Mouse (Mus musculus) Patski (cell line): ENCODE measurements around the gene Gm49711. TPM values are rescaled to one million over a fixed set of nuclear protein-coding genes. Genes with fewer than 3 reads are reported as not detected.
"Not testable (repeated sequence)": the region's sequence is repeated elsewhere in the genome, so short reads cannot be mapped to it uniquely, and the experiment has no call there.

Source experiments
- ATAC-seq: fragments of 100-300 bp; one replicate; pipeline ENCODE4 v1.8.0; 2021
- CTCF ChIA-PET: fragments of 350-600 bp; sonication (Branson Sonifier 250); formaldehyde crosslinking; loops from one replicate; lab custom pipeline; 2022; ENCODE audit warnings: inconsistent platforms; lab: Charles Lee
- POLR2A ChIA-PET: fragments of 350-600 bp; sonication (Branson Sonifier 250); formaldehyde crosslinking; loops from one replicate; lab custom pipeline; 2022; ENCODE audit warnings: antibody characterized with exemption, inconsistent platforms; lab: Charles Lee
- DNase-seq: peaks from one replicate; pipeline ENCODE4 v3.0.0-alpha.2; 2011; ENCODE audit warnings: low read depth, low spot score
- H3K27me3 ChIP-seq: fragments of 371-371 bp; one replicate; pipeline ENCODE4 v1.5.1; 2021
- CTCF ChIP-seq: fragments of 100-300 bp; IDR thresholded peaks from one replicate; pipeline ENCODE4 v1.5.1; 2021
- in situ Hi-C: fragments of 300-500 bp; cut with MboI; formaldehyde crosslinking; loops from 3 replicates; pipeline ENCODE4 v1.11.1; 2018; ENCODE audit warnings: low pct_unique_long_range_greater_than_20kb, mixed read lengths
- polyA plus RNA-seq: library from polyadenylated mRNA; unstranded; gene quantifications from one replicate; pipeline ENCODE4 v1.2.3, GENCODE M21; 2021

The Gm49711 gene
- polyA plus RNA-seq, 1 experiment from 2014 or later, result 0.06 TPM

DNA sequence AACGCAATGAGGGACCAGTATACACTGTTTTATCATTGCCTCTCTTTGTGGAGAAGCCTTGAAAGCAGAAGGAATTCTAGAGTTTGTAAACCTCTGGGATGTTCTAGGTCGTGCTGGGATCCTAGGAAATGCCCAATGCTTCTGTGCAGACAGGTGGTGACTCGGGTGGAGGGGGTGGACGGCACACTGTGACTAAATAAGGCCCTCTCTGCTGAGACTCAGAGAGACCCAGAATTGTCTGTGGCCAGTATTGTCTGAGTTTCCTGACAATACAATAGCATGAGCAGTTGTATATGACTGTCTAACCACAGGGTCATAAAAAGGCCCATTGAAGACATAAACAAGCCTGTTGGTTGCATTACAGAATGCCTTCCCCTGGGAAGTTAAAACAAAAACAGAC lies 105.4 kb downstream of the Gm49711 start:
- DNase-seq (no peak), ATAC-seq (no peak)
- H3K27me3 ChIP-seq, result no peaks in the 10 kb centered on the region
- in situ Hi-C loops, result no loop called here
- CTCF ChIA-PET, result no interaction called here
- POLR2A ChIA-PET, result no interaction called here
- TF ChIP-seq CTCF, result no peak

DNA sequence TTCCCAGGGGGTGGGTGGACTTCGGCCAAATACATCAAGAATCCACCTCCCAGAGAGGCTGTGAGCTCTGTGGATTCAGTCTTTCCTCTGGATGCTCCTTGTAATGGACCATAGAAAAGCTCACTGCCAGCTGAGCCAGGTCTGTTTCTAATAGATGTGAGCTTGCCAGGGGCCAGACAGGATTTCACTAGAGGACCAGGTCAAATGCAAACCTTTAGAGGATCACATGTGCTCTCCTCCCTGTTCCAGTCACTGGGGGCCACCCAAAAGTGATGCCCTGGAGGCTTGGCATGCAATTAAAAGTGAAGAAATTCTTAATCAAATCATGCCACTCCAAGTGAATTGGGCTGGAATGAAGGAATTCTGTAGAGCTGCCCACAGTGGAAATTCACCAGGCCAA lies 117.9 kb downstream of the Gm49711 start:
- in situ Hi-C loops, result no loop called here
- POLR2A ChIA-PET, result no interaction called here

DNA sequence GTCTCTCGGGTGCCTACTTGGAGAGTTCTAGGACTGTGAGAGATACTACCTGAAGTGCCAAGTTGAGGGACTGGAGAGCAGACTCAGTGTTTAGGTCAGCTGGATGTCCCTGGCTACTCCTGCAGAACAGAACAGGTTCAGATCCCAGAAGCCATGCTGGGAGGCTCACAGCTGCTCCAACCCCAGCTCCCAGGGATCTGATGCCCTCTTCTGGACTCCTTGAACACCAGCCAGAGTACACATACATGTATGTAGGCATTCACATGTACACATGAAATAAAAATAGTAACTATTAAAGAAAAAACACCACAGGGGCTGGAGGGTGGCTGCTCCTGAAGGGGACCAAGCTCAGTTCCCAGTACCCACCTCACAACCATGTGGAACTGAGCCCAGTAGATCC lies 119.6 kb downstream of the Gm49711 start:
- ChIA-PET POLR2A (interaction anchor here (0.7 to 0.8 kb wide), 2 partner anchors 17 to 110 kb away, joined by 3 read pairs; no protein-coding TSS in a partner anchor), CTCF (interaction anchor here (1.0 to 1.2 kb wide), 2 partner anchors 19 to 109 kb away, joined by 3 to 6 read pairs; no protein-coding TSS in a partner anchor)
- H3K27me3 ChIP-seq, result no peaks in the 10 kb centered on the region
- no peak for TF ChIP-seq CTCF
- DNase-seq (no peak), ATAC-seq (no peak)
- in situ Hi-C loops, result no loop called here

More for the DNA sequence above, 117.9 kb downstream of the Gm49711 start:
- H3K27me3 ChIP-seq, result no peaks in the 10 kb centered on the region
- DNase-seq (peak; percentile 79), ATAC-seq (peak; percentile 32)
- TF ChIP-seq CTCF, result no peak
- CTCF ChIA-PET, result interaction anchor here (1.0 to 1.7 kb wide), 5 partner anchors 9 to 62 kb away, joined by 3 to 5 read pairs (median 4); no protein-coding TSS in a partner anchor

DNA sequence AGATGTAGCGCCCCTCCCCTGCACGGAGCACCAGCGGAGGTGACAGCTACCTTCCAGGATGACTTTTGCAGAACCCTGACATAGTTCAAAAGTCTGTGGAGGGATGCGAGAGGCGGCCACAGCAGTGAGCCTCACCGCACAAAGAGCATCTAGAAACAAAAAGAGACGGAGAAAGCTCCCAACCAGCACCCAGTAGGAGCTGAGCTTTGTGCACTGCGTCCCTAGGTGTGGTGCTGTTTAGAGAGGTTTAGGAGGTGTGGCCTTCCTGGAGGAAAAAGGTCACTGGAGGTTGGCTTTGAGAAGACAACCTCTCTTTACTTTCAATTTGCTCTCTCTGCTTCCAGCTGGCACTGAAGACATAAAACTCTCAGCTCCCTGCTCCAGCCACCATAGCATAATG lies 121.2 kb downstream of the Gm49711 start:
- ATAC-seq (no peak), DNase-seq (no peak)
- no peaks in the 10 kb centered on the region for H3K27me3 ChIP-seq
- ChIA-PET POLR2A (interaction anchor here (0.6 kb wide), 1 partner anchor 32 kb away, joined by 4 read pairs; no protein-coding TSS in a partner anchor), CTCF (no interaction called here)
- TF ChIP-seq CTCF, result no peak
- in situ Hi-C loops, result no loop called here

DNA sequence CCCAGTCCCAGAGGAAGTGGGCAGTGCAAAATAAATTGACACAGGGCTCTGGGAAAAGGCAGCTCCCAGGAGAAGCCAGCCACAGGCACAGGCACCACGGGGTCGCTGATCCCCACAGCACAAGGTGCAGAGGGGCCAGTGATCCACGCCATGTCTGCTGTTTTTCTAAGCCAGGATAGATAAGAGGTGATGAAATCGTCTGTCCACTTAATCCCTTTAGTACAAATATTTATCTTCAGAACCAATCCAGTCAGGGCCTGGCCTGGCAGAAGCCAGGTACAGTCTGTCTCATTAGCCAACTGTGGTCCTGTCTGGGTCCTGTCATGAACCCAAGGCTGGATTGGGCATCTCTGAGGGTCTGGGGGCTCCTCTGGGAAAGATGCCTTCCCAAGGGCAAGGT lies 125.4 kb downstream of the Gm49711 start:
- no peak for ATAC-seq
- H3K27me3 ChIP-seq, result no peaks in the 10 kb centered on the region
- in situ Hi-C loops, result no loop called here
- no peak for DNase-seq
- CTCF ChIA-PET, result no interaction called here
- POLR2A ChIA-PET, result no interaction called here
- TF ChIP-seq CTCF, result no peak

DNA sequence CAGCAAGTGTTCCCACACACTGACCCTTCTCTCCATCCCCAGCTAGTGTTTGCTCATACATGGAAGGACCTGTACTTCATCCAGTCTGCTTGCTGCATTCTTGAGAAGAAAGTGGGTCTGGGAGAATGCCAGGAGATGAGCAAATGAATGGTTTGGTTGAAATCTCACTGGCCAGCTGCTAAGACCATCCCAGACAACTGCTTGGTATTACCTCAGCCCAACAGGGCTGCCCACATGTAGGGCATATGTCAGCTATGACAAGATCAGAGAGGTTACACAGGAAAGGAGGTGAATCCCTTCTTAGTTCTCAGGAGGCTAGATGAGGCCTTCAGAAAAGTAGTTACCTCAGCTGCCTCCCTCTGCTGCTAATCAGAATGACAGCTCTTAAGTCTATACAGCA lies 132.5 kb downstream of the Gm49711 start:
- no peak for TF ChIP-seq CTCF
- in situ Hi-C loops, result no loop called here
- ChIA-PET POLR2A (interaction anchor here (0.6 kb wide), 1 partner anchor 90 kb away, joined by 3 read pairs; no protein-coding TSS in a partner anchor), CTCF (interaction anchor here (0.9 to 1.3 kb wide), 2 partner anchors 9 to 46 kb away, joined by 3 read pairs; no protein-coding TSS in a partner anchor)
- H3K27me3 ChIP-seq, result no peaks in the 10 kb centered on the region
- DNase-seq (no peak), ATAC-seq (no peak)

DNA sequence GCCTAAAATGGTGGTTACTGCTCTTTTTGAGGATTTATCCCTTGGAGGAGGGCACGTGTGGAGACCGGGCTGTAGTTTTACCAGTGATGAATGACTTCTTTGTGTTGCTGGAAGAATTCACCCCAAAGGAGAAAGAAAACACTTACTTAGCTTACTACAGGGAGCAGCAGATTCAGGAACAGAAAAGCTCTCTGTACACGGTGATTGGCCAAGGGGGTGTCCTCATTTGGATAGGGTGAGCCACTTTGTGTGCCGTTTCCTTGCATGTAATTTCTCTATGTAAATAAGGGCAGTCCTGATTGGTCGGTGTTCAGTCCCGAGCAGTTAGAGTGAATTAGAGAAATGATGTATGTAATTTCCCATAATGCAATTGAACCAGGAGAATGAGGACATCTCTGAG lies 137.0 kb downstream of the Gm49711 start:
- ATAC-seq, result no peak
- CTCF ChIA-PET, result interaction anchor here (1.0 to 2.8 kb wide), 2 partner anchors 13 to 92 kb away, joined by 3 to 13 read pairs; no protein-coding TSS in a partner anchor
- POLR2A ChIA-PET, result interaction anchor here (0.6 to 1.1 kb wide), 2 partner anchors 17 to 25 kb away, joined by 3 read pairs; no protein-coding TSS in a partner anchor

DNA sequence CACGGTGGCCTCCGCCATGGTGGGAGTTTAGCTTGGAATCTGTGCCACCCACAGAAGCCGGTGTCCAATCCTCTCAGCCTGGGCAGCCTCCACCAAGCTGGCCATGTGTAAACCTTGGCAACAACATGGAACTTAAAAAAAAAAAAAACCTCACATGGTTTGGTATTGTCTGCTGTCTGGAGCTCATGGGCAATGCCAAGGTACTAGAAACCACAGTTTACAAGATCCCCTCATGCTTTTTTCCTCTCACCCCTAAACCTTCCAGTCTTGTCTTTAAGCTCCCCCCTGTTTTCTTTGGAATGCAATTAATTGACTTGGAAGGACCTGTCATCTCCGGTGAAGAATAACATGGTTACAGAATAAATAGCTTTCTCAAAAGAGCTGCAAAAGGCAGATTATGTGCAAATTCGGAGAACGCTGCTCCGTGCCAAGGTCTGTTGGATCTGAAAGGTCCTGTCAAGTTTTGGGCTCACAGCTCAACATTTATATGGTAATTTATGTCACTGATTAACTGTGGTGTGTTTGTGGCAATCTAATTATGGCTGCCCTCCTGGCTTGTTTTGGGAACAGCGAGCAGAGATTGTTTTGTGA lies 138.7 kb downstream of the Gm49711 start:
- ATAC-seq, result no peak
- TF ChIP-seq CTCF, result no peak
- POLR2A ChIA-PET, result interaction anchor here (1.1 to 1.4 kb wide), 2 partner anchors 11 to 91 kb away, joined by 3 read pairs; no protein-coding TSS in a partner anchor
- CTCF ChIA-PET, result interaction anchor here (1.3 to 2.8 kb wide), 4 partner anchors 17 to 135 kb away, joined by 3 to 13 read pairs (median 3); no protein-coding TSS in a partner anchor
- no peaks in the 10 kb centered on the region for H3K27me3 ChIP-seq
- in situ Hi-C loops, result no loop called here
- DNase-seq, result no peak

More for the DNA sequence above, 137.0 kb downstream of the Gm49711 start:
- H3K27me3 ChIP-seq, result no peaks in the 10 kb centered on the region
- TF ChIP-seq CTCF, result no peak
- in situ Hi-C loops, result no loop called here
- no peak for DNase-seq

DNA sequence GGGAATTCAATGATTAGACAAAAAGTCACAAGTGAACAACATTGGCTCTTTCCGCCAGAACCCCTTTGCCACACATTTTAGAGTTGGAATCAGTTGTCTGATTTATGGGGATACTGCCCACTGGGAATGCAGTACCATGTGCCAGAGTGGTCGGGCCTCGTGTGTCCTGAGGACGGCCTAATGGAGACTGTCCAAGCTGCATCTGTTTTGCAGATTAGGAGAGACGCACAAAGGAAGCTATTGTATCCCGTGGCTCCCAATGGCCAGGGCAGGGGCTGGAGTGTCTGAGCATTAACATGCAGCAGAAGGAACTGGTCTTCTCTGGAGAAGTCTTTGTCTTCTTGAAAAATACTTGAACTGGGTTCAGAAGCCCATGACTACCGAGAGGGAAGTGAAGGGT lies 142.5 kb downstream of the Gm49711 start:
- POLR2A ChIA-PET, result interaction anchor here (1.1 kb wide), 1 partner anchor 9 kb away, joined by 3 read pairs; no protein-coding TSS in a partner anchor
- ATAC-seq (no peak), DNase-seq (no peak)
- no peak for TF ChIP-seq CTCF
- in situ Hi-C loops, result no loop called here
- CTCF ChIA-PET, result no interaction called here
- H3K27me3 ChIP-seq, result no peaks in the 10 kb centered on the region

DNA sequence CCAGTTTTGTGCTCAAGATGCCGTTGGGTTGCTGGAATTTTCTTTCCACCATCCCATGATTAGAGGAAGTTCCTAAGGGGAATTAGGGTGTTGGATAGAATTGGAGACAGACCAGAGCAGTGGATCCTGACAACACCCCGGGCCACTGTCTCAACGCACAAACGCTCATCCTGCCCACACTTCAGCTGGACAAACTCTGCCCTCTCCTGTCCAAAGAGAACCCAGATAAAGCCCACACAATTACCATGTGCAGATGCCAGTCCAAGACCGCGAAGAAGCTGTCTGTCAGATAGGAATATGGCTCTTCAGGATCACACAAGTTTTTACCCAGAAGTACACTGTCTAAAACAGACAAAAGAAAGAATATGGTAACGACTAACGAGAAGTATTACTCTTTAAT lies 145.5 kb downstream of the Gm49711 start:
- ChIA-PET CTCF (no interaction called here), POLR2A (interaction anchor here (0.7 kb wide), 1 partner anchor 27 kb away, joined by 3 read pairs; no protein-coding TSS in a partner anchor)
- ATAC-seq (no peak), DNase-seq (no peak)
- TF ChIP-seq CTCF, result no peak
- in situ Hi-C loops, result no loop called here
- no peaks in the 10 kb centered on the region for H3K27me3 ChIP-seq

DNA sequence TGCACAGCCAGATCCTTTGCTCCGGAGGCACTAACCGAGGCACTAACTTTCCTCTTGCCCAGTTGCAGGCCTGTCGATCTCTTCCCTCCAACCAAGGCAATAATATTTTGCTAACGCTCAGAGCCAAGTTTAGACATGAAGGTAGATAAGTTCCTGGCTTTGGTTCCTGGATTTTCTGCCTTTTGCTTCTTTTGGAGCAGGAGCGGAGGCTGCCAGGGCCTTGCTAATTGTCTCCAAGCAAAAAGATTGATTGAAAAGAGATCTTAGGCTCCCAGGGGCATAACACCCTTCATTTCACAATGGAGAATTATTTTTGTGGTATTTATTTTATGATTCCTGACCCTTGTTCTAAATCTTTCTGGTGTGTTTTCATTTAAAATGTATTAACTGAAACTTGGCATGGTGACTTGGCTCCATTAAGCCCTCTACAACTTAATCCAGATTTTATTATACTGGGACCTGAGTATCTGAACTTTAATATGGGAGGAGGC lies 151.2 kb downstream of the Gm49711 start:
- CTCF ChIA-PET, result no interaction called here
- H3K27me3 ChIP-seq, result no peaks in the 10 kb centered on the region
- no peak for TF ChIP-seq CTCF
- POLR2A ChIA-PET, result no interaction called here
- no peak for ATAC-seq
- in situ Hi-C loops, result no loop called here
- DNase-seq, result no peak

DNA sequence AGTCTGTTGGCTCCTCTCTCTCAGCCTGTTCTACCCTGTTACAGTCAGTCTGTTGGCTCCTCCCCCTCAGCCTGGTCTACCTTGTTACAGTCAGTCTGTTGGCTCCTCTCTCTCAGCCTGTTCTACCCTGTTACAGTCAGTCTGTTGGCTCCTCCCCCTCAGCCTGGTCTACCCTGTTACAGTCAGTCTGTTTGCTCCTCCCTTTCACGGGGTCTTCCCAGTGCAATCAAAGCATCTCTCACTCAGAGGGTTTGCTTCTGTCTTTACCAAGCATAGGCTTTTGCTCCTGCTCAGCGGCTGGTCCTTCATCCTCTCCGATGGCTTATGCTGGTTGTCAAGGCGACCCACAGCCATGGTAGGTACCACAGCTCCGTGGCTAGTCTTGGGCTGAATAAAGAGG lies 152.2 kb downstream of the Gm49711 start:
- POLR2A ChIA-PET, result interaction anchor here (0.6 kb wide), 1 partner anchor 52 kb away, joined by 3 read pairs; no protein-coding TSS in a partner anchor

DNA sequence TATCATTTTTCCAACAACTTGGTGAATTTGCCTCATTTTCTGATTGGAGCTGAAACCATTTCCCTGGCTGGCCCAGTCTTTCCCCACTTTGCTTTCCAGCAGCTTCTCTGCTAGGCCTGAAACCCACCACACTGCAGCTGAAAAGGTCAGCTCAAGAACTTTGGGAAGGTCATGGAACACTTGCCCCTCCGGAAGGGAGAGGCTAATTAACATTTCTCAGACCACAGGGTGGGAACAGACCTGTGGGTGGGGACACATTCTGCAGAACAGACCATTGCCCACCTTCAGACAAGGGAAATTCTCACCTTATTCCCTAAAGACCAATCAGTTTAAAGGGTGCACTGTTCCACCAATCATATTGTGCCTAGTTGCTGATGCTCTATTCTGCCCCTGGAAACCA lies 155.8 kb downstream of the Gm49711 start:
- DNase-seq, in situ Hi-C loops, ATAC-seq, POLR2A ChIA-PET, CTCF ChIA-PET, H3K27me3 ChIP-seq: not testable (repeated sequence)

More for the DNA sequence above, 152.2 kb downstream of the Gm49711 start:
- ATAC-seq, in situ Hi-C loops, H3K27me3 ChIP-seq, CTCF ChIA-PET, DNase-seq: not testable (repeated sequence)
